In genomic region chr1:52233143-52233713, GRCm38 (mm10) we compare ENCODE assay signal across 8 mouse cellular contexts. TPM values are rescaled to one million over a fixed set of nuclear protein-coding genes. Genes with fewer than 3 reads are reported as not detected.
DNase-seq lines count a peak whose midpoint lies in the region; ATAC-seq and TF ChIP-seq lines count a peak whose summit lies in the region.

Gene Gls, minus strand, starts transcription at chr1:52233232.

- 0 out of 2 replicates have a peak, but pooled peaks cover 4% of the 10 kb centered on the region for H3K4me1 ChIP-seq in hindbrain, postnatal 0 days (ENCODE audit: insufficient read depth, low read length)

- no peak for TF ChIP-seq CTCF in gastrocnemius, adult 2 months (IDR thresholded peaks at IDR 0.05)
- no peak for TF ChIP-seq CTCF in hindbrain, postnatal 0 days (IDR thresholded peaks at IDR 0.05; ENCODE audit: low read depth)
- no peak for TF ChIP-seq CTCF in left cerebral cortex, adult 2 months (IDR thresholded peaks at IDR 0.05)

- DNase-seq in ZHBTc4 (ENCODE audit: low read depth, low spot score) = peak; percentile 99
- peak; percentile 98 for DNase-seq in gastrocnemius, adult 2 months
- DNase-seq in hindbrain, postnatal 0 days (ENCODE audit: low spot score) = peak; percentile 98
- peak; percentile 95 to 97 for DNase-seq in left cerebral cortex, adult 2 months (ENCODE audit: extremely low spot score in 1 of 2, low spot score in 2 of 2)
- peak; percentile 97 for DNase-seq in right cerebral cortex, adult 2 months (ENCODE audit: low spot score in 2 of 2)
- DNase-seq in urinary bladder, postnatal 14 days (ENCODE audit: low spot score) = peak; percentile 97

- no peaks in the 10 kb centered on the region for H3K27me3 ChIP-seq in hindbrain, postnatal 0 days (ENCODE audit: insufficient read depth, low read length)

- under 1% methylated on average over 41 of the region's 46 CpGs for WGBS in hindbrain, postnatal 0 days

- intact Hi-C loops in gastrocnemius, adult 2 months (cut with DNase I) = loop anchor here (2.0 to 5.0 kb wide), 3 partner anchors 36 to 116 kb away; partner anchors contain the start of gene Stat1
- intact Hi-C loops in left cerebral cortex, adult 2 months (cut with DNase I) = loop anchor here (2.0 to 10.0 kb wide), 3 partner anchors 48 to 612 kb away; partner anchors contain the start of gene Hibch

- H3K4me2 ChIP-seq in hindbrain, postnatal 0 days (ENCODE audit: low read depth, low read length) = peak within 1 kb of the TSS; percentile 75

- H3K36me3 ChIP-seq in hindbrain, postnatal 0 days (ENCODE audit: insufficient read depth, low read length) = no peaks in the 10 kb centered on the region

- H3K4me3 ChIP-seq in gastrocnemius, adult 2 months = peak within 1 kb of the TSS; percentile 99
- H3K4me3 ChIP-seq in hindbrain, postnatal 0 days (ENCODE audit: low read length) = peak within 1 kb of the TSS; percentile 76
- peak within 1 kb of the TSS; percentile 93 for H3K4me3 ChIP-seq in left cerebral cortex, adult 2 months

- H3K27ac ChIP-seq in gastrocnemius, adult 2 months = peak within 1 kb of the TSS; percentile 97
- H3K27ac ChIP-seq in hindbrain, postnatal 0 days = peak within 1 kb of the TSS; percentile 94
- H3K27ac ChIP-seq in left cerebral cortex, adult 2 months = peak within 1 kb of the TSS; percentile 96

- peak; percentile 94 for ATAC-seq in common myeloid progenitor, adult 5-6 weeks (replicated peaks; ENCODE audit: low read depth, poor library complexity, severe bottlenecking)
- peak; percentile 99 for ATAC-seq in hindbrain, postnatal 0 days
- peak; percentile 93 for ATAC-seq in megakaryocyte, adult 5-6 weeks (ENCODE audit: poor library complexity, severe bottlenecking)

- H3K9me3 ChIP-seq in hindbrain, postnatal 0 days (ENCODE audit: low read length) = no peaks in the 10 kb centered on the region

- peak within 1 kb of the TSS; percentile 97 for H3K9ac ChIP-seq in hindbrain, postnatal 0 days (replicated peaks; ENCODE audit: low read length)

RNA-seq across cellular contexts. Expression of gene Gls, which starts in this region (rescaled TPM):
- total RNA-seq in common myeloid progenitor, adult 5-6 weeks (2017) = 180 and 205 TPM in 2 replicates
- total RNA-seq in gastrocnemius, adult 2 months (2021) = 10 to 100 TPM; 57.3 to 88.0 TPM
- total RNA-seq in hindbrain, postnatal 0 days (2014; rRNA removed) = 134 and 152 TPM in 2 replicates
- 24.7 and 25.7 TPM in 2 replicates for polyA plus RNA-seq in hindbrain, postnatal 0 days (2015; fragmentation: Nextera tagmentation; extraction: Ambion mirVana)
- total RNA-seq in left cerebral cortex, adult 2 months (2021) = 100 to 1,000 TPM; 402 to 406 TPM
- 136 and 170 TPM in 2 replicates for total RNA-seq in megakaryocyte, adult 5-6 weeks (2015)
- 118 and 133 TPM in 2 replicates for total RNA-seq in megakaryocyte, adult 5-6 weeks (2017)

Comparison
In these comparisons a context has a peak if more than half of its experiments do, and no peak if none do; other contexts are left out.
1. Peak in every context shown above with its lines: DNase-seq, ATAC-seq, H3K4me3 ChIP-seq and H3K27ac ChIP-seq.